Mouse (Mus musculus): ENCODE data around the gene Dkkl1.

GRCm38 (mm10) chr7:45167761-45168445 is 44.0 kb downstream of the Dkkl1 start:
- TF ChIP-seq EP300 (IDR thresholded peaks at IDR 0.05; ENCODE audit: insufficient read depth, low read depth, low read length) (no peak), POLR2A (IDR thresholded peaks at IDR 0.05; ENCODE audit: insufficient read depth, low read length) (no peak), CTCF (IDR thresholded peaks at IDR 0.05; ENCODE audit: low read depth, low read length) (no peak)
